Comparison of ENCODE assay signal across 8 mouse cellular contexts in the genomic region with DNA sequence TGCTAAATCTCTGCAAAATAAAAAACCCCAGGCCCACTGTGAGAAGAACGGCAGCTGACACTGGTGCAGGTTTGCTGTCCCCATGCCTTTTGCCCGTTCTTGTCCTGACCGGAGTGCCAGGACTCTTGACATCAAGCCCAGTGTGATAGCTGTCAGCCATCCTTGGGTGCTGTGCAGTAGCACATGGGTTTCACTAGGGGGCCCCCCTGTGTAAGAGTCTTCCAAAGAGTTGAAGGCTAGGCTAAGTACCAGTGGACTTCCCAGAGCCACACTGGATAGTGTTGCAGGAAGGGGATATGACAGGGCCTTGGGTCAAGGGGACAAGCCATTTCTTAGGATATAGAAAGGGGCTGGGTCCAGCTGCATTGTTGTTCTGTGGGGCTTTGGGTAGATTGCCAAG. TPM values are rescaled to one million over a fixed set of nuclear protein-coding genes. Genes with fewer than 3 reads are reported as not detected.
DNase-seq lines count a peak whose midpoint lies in the region; ATAC-seq and TF ChIP-seq lines count a peak whose summit lies in the region.

No protein-coding gene starts in this region.

- H3K9ac ChIP-seq in heart, adult 2 months (ENCODE audit: low read depth, low read length), result no peak overlapping the region
- no peak overlapping the region for H3K9ac ChIP-seq in kidney, embryonic 15.5 days
- no peak overlapping the region for H3K9ac ChIP-seq in stomach, embryonic 15.5 days

- TF ChIP-seq CTCF in heart, adult 2 months (IDR thresholded peaks at IDR 0.05), result no peak; the same call in 1 of the 2 replicates

- H3K27me3 ChIP-seq in heart, adult 2 months (ENCODE audit: control insufficient read depth, insufficient read depth, low read length), result no peaks in the 10 kb centered on the region
- peaks cover 14% of the 10 kb centered on the region for H3K27me3 ChIP-seq in kidney, embryonic 15.5 days
- H3K27me3 ChIP-seq in stomach, embryonic 15.5 days (replicated peaks), result peaks cover 8% of the 10 kb centered on the region

- H3K4me1 ChIP-seq in heart, adult 2 months (ENCODE audit: control insufficient read depth, insufficient read depth, low read length), result no peaks in the 10 kb centered on the region
- no peaks in the 10 kb centered on the region for H3K4me1 ChIP-seq in kidney, embryonic 15.5 days
- no peaks in the 10 kb centered on the region for H3K4me1 ChIP-seq in stomach, embryonic 15.5 days

- peak; percentile 83 for TF ChIP-seq EP300 in heart, adult 2 months (IDR thresholded peaks at IDR 0.05; ENCODE audit: insufficient read depth, low read depth, low read length)

- H3K4me2 ChIP-seq in kidney, embryonic 15.5 days, result no peak overlapping the region
- H3K4me2 ChIP-seq in stomach, embryonic 15.5 days, result no peak overlapping the region

- H3K79me2 ChIP-seq in heart, adult 2 months (replicated peaks; ENCODE audit: control insufficient read depth, insufficient read depth, low read length), result no peaks in the 10 kb centered on the region

- DNase-seq in 416B (ENCODE audit: low read depth) (peak; percentile 74), liver (peak; percentile 78)
- DNase-seq in adrenal gland, adult (ENCODE audit: inconsistent age in 2 of 2, low spot score in 1 of 2), result peak; percentile 65 to 89
- DNase-seq in embryo, embryonic 10.5 days (ENCODE audit: low spot score), result peak; percentile 82
- DNase-seq in heart, adult 2 months, result peak; percentile 75 to 78
- DNase-seq in naive thymus-derived CD4-positive, alpha-beta T cell, adult 2 months (ENCODE audit: low read depth), result peak; percentile 74

- no peak for TF ChIP-seq POLR2A in heart, adult 2 months (IDR thresholded peaks at IDR 0.05; ENCODE audit: insufficient read depth, low read depth, low read length)

- 18% methylated on average over 3 of the region's 3 CpGs for WGBS in heart, adult 2 months
- WGBS in kidney, embryonic 15.5 days, result 47% methylated on average over 3 of the region's 3 CpGs
- WGBS in stomach, embryonic 15.5 days, result 41% methylated on average over 3 of the region's 3 CpGs

- ATAC-seq in kidney, embryonic 15.5 days (replicated peaks; ENCODE audit: low FRiP score), result peak; percentile 42; the same call in 1 of the 2 replicates
- ATAC-seq in stomach, embryonic 15.5 days (ENCODE audit: insufficient read depth, low FRiP score, low read depth), result peak; percentile 45; the same call in 1 of the 2 replicates

- H3K9me3 ChIP-seq in kidney, embryonic 15.5 days (replicated peaks), result no peaks in the 10 kb centered on the region
- H3K9me3 ChIP-seq in stomach, embryonic 15.5 days, result no peaks in the 10 kb centered on the region

- intact Hi-C loops in heart, adult 2 months (cut with DNase I), result loop anchor here (1.0 to 10.0 kb wide), 3 partner anchors 54 to 202 kb away; a partner anchor contains a TSS

- no peak overlapping the region for H3K4me3 ChIP-seq in heart, adult 2 months
- no peak overlapping the region for H3K4me3 ChIP-seq in kidney, embryonic 15.5 days (replicated peaks)
- no peak overlapping the region for H3K4me3 ChIP-seq in stomach, embryonic 15.5 days (replicated peaks)

- no peaks in the 10 kb centered on the region for H3K36me3 ChIP-seq in heart, adult 2 months (ENCODE audit: control insufficient read depth, insufficient read depth, low read length)
- peaks cover 31% of the 10 kb centered on the region for H3K36me3 ChIP-seq in kidney, embryonic 15.5 days
- H3K36me3 ChIP-seq in stomach, embryonic 15.5 days, result 0 out of 2 replicates have a peak, but pooled peaks cover 5% of the 10 kb centered on the region

- H3K27ac ChIP-seq in heart, adult 2 months, result no peak overlapping the region
- no peak overlapping the region for H3K27ac ChIP-seq in kidney, embryonic 15.5 days
- H3K27ac ChIP-seq in stomach, embryonic 15.5 days, result no peak overlapping the region

RNA-seq across cellular contexts. Expression of a gene that starts 9.9 kb away (rescaled TPM):
- 1 to 10 TPM; 5.1 to 5.4 TPM for total RNA-seq in heart, adult 2 months (2021)
- polyA plus RNA-seq in heart, adult 2 months (2012; rRNA removed), result 11.5 and 17.4 TPM in 2 replicates
- 0.40 and 1.5 TPM in 2 replicates for polyA plus RNA-seq in kidney, embryonic 15.5 days (2015; fragmentation: Nextera tagmentation; extraction: Ambion mirVana)
- polyA plus RNA-seq in stomach, embryonic 15.5 days (2015; fragmentation: Nextera tagmentation; extraction: Ambion mirVana), result 0.22 and 0.28 TPM in 2 replicates

RNA-seq across cellular contexts. Expression of a gene that starts 30.2 kb away (rescaled TPM):
- 10 to 100 TPM; 42.6 to 43.9 TPM for total RNA-seq in heart, adult 2 months (2021)
- 17.4 and 23.4 TPM in 2 replicates for polyA plus RNA-seq in heart, adult 2 months (2012; rRNA removed)
- polyA plus RNA-seq in kidney, embryonic 15.5 days (2015; fragmentation: Nextera tagmentation; extraction: Ambion mirVana), result 17.1 and 17.2 TPM in 2 replicates
- 16.1 and 17.5 TPM in 2 replicates for polyA plus RNA-seq in stomach, embryonic 15.5 days (2015; fragmentation: Nextera tagmentation; extraction: Ambion mirVana)

RNA-seq across cellular contexts. Expression of a gene that starts 53.7 kb away (rescaled TPM):
- total RNA-seq in heart, adult 2 months (2021), result not detected
- polyA plus RNA-seq in heart, adult 2 months (2012; rRNA removed), result 0.14 TPM in 1 of 2 replicates, not detected in the other
- polyA plus RNA-seq in kidney, embryonic 15.5 days (2015; fragmentation: Nextera tagmentation; extraction: Ambion mirVana), result 5.2 and 6.2 TPM in 2 replicates
- polyA plus RNA-seq in stomach, embryonic 15.5 days (2015; fragmentation: Nextera tagmentation; extraction: Ambion mirVana), result 1.7 and 2.2 TPM in 2 replicates

RNA-seq across cellular contexts. Expression of a gene that starts 56.1 kb away (rescaled TPM):
- total RNA-seq in heart, adult 2 months (2021), result 1 to 10 TPM; 7.4 to 8.1 TPM
- 13.7 and 14.9 TPM in 2 replicates for polyA plus RNA-seq in heart, adult 2 months (2012; rRNA removed)
- 17.9 and 21.0 TPM in 2 replicates for polyA plus RNA-seq in kidney, embryonic 15.5 days (2015; fragmentation: Nextera tagmentation; extraction: Ambion mirVana)
- 15.4 and 18.8 TPM in 2 replicates for polyA plus RNA-seq in stomach, embryonic 15.5 days (2015; fragmentation: Nextera tagmentation; extraction: Ambion mirVana)
